Mouse (Mus musculus) thymus, postnatal 14 days (tissue): ENCODE results near the gene Kif26b.

Source experiments
- DNase-seq: peaks from one replicate; pipeline ENCODE4 v3.0.0; 2021

Kif26b gene

GRCm38 (mm10) chr1:178730271-178730670 is 201.3 kb downstream of the Kif26b start:
- DNase-seq, result no peak

DNA sequence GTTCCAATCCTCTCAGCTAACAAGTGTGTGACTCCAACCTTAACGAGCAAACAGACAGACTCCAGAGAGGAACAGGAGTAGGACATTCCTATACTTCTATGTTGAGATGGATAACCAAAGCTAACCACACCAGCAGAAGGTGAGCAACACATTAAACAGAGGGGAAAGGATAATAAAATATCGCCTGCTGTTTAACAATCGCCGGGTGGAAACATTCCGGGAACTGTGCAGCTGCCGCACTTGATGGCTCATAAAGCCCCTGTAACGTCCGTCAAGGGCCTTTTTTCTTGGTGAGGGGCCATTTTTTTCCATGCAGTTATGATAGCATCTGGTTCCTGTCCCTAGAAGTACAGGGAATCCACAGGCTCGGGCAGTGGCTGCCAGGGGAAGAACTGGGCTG is 204.1 kb downstream of the Kif26b start:
- DNase-seq, result no peak

- no peak for DNase-seq
These were observed 205.7 kb downstream of the Kif26b start for GRCm38 (mm10) chr1:178734576-178734975.

- DNase-seq, result no peak
These were observed 208.0 kb downstream of the Kif26b start for GRCm38 (mm10) chr1:178736931-178737330.

GRCm38 (mm10) chr1:178743820-178744219 is 214.9 kb downstream of the Kif26b start:
- no peak for DNase-seq

GRCm38 (mm10) chr1:178744526-178744925 is 215.6 kb downstream of the Kif26b start:
- no peak for DNase-seq

GRCm38 (mm10) chr1:178744961-178745360 is 216.0 kb downstream of the Kif26b start:
- no peak for DNase-seq

DNA sequence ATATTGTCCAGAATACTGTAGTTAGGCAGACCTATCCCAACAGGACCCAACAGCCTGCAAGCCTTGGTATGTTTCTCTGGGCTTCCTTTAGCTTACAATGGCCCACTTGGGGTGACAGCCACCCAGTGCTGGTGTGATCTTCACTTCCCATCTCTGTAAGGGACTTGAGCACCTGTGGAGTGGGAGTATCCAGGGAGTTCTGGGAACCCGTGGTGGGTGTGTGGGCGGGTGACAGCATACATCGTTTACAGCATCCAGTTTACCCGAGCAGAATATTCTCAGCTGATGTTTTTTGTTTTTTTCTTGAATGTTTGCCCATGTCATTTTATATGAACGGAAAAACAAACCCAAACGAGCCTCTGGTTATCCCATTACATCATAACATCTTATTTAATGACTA is 216.5 kb downstream of the Kif26b start:
- DNase-seq, result no peak

DNA sequence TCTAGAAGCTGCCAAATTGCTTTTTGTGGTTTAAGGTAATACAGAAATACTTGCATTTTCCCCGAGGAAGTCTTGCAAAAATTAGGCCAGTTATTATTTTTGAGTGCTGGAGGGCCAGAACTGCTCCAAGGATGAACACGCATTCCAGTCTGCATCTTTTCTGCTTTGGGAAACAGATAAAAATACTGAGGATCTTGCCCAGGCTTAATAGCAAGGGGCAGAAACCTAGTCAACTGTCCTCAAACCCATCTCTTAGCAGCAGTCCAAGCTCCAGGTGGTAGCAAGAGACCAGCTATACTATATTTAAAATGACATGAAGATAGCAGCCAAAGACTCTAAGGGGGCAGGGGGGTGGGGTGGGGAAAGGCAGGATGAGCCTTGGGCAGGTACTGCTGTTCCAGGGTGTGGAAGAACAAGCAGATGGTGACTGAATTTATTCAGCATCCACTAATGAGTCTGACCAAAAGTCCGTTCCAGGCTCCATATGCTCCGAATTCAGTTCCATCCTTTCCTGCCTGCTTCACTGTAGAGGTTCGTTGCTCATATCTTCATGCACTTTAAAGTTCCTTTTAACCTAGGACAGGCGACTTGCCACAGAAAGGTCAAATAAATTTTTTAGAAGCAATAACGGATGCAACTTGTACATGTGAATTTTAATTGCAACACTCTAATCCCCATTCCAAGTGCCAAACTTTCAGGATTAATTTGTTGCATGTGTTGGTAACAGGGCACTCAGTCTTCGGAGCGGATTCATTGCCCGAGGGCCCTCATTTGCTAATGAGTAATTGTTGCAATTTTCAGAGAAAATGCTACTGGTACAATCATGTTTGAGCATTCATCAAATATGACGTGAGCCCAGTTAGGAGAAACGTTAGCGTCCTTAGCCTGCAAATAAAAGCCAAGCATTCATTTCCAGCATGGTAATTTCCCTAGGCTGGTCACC is 218.6 kb downstream of the Kif26b start:
- DNase-seq, result no peak

DNA sequence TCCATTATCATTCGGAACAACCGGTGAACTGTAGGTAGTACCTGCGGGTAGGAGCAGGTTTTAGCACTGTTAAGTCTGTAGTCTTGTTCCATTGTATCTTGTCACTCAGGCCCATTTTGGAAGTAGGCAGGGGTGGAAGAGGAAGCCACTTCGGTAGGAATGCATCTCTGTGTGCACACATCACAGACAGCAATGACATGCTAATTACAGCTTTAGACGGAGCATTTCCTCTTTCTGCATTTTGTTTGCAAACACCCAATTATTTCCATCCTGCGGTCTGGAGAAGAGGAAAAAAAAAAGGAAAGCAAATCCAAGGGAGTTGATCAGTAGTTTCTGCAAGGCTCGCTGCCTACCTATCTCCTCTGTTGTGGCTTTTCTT is 219.3 kb downstream of the Kif26b start:
- no peak for DNase-seq

DNA sequence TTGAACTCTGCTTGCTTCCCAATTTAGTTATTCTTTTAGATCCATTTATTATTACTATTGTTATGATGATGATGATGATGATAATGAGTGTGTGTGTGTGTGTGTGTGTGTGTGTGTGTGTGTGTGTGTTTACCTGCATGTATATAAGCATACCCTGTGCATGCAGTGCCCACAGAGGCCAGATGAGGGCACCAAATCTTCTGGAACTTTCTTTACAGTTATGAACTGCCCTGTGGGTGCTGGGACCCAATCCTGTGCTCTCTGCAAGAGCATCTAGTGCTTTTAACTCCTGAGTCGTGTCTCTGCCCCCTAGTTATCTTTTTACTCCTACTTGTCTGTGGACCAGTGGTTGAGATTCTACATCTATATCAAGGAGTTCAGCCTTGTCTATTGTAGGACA is 219.7 kb downstream of the Kif26b start:
- peak; percentile 16 for DNase-seq

DNA sequence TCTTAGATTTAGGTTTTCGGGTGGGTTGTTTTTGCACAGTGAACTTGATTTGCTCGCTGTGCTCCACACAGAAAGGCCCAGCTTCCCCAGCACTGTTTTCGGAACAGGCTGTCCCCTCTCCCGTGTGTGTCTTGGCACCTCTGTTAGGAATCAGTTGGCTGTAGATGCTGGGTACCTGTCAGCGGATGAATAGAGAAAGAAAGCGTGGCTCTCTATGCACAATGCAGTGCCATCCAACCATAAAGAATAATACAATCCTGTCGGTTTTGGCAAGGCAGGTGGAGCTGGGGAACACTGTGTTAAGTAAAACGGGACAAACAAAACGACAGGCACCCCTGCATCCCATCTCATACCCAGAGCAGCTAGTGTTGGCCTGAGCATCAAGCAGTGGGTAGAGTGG is 220.9 kb downstream of the Kif26b start:
- DNase-seq, result no peak

DNA sequence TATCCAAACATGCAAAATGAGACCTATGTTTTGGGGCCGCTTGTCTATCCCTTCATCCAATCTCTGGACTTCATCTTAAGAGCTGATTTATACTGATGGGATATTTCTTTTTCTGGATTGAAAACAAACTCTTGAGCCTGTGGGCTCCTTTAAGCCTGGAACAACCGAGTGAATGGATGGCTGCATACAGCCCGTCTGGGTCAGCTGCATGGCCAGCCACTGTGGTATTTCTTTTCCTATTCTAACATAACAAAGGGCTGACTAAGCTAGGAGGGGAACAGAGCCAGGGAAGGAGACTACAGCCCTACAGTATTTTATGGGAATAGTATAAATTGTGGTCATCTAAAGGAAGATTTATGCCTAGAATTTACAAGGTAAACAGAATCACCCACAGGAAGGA is 229.5 kb downstream of the Kif26b start:
- DNase-seq, result no peak

DNA sequence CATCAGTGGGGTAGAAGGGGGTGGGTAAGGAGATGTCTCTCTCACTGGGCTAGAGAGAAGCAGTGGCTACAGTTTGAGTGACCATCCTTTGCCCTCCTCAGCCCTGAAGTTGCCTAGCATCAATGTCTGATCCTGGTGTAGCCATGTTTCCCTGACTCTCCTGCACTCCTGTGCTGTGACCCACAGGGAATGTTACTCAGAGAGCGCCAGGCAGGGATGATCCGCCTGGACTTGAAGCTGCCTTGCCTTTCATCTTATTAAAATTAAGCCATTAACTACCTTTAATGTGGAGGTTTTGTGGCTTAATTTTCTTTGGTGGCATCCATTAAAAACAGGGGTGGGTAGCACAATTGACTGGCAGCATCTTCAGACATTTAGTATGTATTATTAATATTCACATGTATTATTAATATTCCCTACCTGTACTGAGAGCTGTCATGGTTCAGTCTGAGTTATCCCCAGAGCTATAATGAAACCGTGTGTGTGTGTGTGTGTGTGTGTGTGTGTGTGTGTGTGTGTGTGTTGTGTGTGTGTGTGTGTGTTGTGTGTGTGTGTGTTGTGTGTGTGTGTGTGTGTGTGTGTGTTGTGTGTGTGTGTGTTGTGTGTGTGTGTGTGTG is 233.3 kb downstream of the Kif26b start:
- DNase-seq, result no peak

DNA sequence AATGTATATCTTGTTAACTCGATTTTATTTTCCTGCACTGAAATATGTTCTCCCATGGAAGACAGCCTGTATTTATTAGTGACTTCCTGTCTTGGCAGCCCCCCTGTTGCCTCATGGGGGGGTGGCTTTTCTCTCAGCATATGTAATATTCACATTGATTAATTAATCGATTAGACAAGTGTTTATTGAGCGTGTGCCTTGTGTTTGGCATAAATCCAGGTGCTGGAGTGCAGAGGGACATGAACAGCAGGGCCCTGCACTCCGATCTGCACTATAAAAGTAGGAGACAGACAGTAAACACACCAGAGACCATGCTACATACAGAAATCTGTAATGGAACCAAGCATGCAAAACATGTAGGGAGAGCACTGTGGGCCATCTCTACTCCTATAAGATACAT is 236.0 kb downstream of the Kif26b start:
- DNase-seq, result no peak

DNA sequence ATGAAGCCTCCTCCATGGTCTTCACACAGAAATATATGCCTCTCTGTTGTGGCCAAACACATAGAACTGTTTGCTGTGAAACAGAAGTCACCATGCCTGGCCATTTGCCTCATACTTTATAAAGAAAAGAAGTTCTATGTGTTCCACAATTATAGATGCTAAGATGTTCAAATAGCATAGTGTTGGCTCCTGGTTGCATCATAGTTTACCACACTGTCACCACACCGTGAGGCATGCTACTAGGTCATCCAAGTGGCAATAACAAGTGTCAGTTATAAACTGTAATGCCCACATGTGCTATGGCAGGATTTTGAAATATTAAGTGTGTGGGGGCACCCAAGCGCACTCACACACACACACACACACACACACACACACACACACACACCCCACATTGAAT is 236.7 kb downstream of the Kif26b start:
- DNase-seq, result no peak

DNA sequence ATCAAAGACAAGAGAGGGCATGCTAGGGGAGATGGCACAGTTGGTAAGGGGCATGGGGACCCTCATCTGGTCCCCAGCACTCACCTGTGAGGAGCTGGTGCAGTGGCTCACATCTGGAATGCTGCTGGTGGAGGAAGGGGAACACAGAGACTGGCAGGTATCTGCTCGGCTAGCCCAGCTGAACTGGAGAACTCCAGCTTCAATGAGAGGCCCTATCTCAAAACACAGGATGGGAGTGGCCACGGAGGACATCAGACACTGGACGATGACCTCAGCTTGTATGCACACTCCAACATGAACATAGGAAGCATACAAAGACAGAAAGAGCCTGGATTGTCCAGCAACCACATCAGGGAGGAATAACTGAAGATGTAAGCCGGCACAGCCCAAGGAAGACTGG is 240.1 kb downstream of the Kif26b start:
- no peak for DNase-seq

DNA sequence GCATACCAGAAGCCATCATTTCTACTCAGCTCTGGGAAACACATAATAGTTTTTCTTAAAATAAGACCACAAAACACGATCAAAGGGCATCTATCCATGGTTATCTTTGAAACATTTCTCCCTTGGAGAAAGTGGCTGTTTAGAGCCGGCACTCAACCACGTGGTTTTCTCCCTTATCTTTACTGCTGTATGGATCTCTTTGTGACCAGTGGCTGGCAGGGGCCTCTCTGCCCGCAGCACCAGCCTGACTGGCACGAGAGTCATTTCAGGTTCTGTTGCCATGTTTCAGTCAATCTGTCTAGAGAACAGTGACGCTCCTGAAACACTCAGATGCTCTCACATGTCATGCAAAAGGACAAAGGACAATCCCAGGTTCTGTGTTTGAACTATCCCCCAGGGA is 241.1 kb downstream of the Kif26b start:
- no peak for DNase-seq

DNA sequence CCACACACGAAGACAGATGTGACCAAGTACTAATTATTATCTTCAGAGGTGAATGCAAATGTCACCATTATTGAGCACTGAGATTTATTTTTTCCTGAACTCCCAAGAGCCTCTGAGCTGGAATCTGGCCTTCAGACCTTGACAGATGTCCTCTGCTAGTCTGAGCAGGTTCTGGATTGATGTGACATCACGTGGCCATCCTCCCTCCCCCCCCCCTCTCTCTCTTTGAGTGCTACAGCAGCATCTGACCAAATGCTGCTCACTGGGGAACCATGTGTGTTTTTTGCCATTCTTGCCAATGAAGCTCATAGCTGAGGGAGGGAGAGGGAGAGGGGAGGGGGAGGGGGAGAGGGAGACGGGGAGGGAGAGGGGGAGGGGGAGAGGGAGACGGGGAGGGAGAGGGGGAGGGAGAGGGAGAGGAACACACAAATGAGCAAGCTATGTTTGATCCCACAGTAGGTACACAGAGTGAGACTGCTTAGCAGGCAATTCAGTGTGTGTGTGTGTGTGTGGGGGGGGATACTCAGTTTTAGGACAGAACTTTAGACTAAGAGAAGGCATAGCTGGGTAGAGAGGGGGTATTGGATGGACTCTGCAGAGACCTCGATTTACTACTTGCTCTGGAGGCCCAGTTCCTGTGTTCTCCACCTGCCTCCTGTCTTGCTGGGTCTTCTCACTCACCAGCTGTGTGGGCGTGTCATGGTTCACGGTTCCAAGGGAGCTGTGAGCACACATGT is 241.9 kb downstream of the Kif26b start:
- no peak for DNase-seq

DNA sequence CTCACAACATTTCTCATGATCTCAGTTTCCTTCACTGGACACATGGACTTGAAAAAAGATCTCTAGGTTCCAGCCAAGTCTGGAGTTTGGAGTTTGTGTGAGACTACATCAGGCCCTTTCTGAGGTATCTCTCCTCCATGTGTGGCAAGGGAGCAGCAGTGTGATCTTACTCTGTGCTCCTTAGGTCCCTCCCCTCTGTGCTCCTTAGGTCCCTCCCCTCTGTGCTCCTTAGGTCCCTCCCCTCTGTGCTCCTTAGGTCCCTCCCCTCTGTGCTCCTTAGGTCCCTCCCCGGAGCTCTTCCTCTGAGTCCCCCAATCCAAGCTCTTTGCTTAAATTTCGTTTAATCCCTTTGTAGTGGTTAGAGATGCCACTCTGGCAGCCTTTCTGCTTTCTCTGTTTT is 250.8 kb downstream of the Kif26b start:
- no peak for DNase-seq

GRCm38 (mm10) chr1:178784043-178784442 is 255.1 kb downstream of the Kif26b start:
- no peak for DNase-seq

GRCm38 (mm10) chr1:178791266-178791665 is 262.3 kb downstream of the Kif26b start:
- DNase-seq, result no peak

- peak; percentile 67 for DNase-seq
These were observed 263.8 kb downstream of the Kif26b start for GRCm38 (mm10) chr1:178792726-178793125.

DNA sequence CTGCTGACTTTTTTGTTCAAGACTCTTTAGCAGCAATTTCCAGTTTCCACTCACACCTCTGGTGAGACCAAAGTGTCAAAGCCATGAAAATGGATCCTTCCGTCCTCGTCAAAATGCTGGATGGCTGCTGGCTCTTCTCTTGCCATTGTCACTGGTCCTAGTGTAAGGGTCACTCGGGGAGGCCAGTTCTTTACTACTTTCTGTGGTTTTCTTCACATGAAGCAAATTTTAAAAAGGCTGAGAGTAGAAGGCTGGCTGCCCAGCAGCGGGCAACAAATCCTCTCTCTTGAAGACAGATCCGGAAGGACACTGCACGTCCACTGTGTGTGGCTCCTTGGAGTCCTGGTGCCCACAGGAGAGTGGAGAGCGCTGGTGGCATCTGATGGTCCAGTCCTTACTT is 265.9 kb downstream of the Kif26b start:
- no peak for DNase-seq
